Mouse (Mus musculus) embryonic facial prominence, embryonic 10.5 days (tissue): ENCODE data around the gene Gm7361. TPM values are rescaled to one million over a fixed set of nuclear protein-coding genes. Genes with fewer than 3 reads are reported as not detected.
"Not testable (repeated sequence)": the region's sequence is repeated elsewhere in the genome, so short reads cannot be mapped to it uniquely, and the experiment has no call there.

Experiments used
- DNase-seq: peaks from one replicate; pipeline ENCODE4 v3.0.0-alpha.2; 2017; ENCODE audit warnings: low spot score
- H3K27ac ChIP-seq: fragments of 300-500 bp; sonication (generic); replicated peaks from 2 replicates; pipeline ENCODE4 v1.5.1; 2016; ENCODE audit warnings: mild to moderate bottlenecking
- H3K27me3 ChIP-seq: fragments of 300-500 bp; sonication (generic); replicated peaks from 2 replicates; pipeline ENCODE4 v1.6.1; 2016; ENCODE audit warnings: low read depth, mild to moderate bottlenecking; ENCODE audit not compliant: poor library complexity, severe bottlenecking
- H3K36me3 ChIP-seq: fragments of 300-500 bp; sonication (generic); replicated peaks from 2 replicates; pipeline ENCODE4 v1.6.1; 2016; ENCODE audit warnings: mild to moderate bottlenecking, moderate library complexity
- H3K4me1 ChIP-seq: fragments of 300-500 bp; sonication (generic); 2 replicates; pipeline ENCODE4 v1.6.1; 2016
- H3K4me3 ChIP-seq: fragments of 300-500 bp; sonication (generic); 2 replicates; pipeline ENCODE4 v1.5.1; 2016; ENCODE audit warnings: mild to moderate bottlenecking, moderate library complexity
- H3K9me3 ChIP-seq: fragments of 300-500 bp; sonication (generic); 2 replicates; pipeline ENCODE4 v1.6.1; 2016; ENCODE audit warnings: mild to moderate bottlenecking
- WGBS: fragments of 180-500 bp; shearing (Covaris S2); methylation state at CpG from one replicate; pipeline ENCODE4 v1.1.7; 2016; 5-methylcytosine and 5-hydroxymethylcytosine counted together
- polyA plus RNA-seq: library from polyadenylated mRNA; unstranded; fragments of >200 nt; fragmentation: Nextera tagmentation; extraction: Ambion mirVana; gene quantifications from 2 replicates; pipeline ENCODE4 v1.2.1, GENCODE M21; 2016

Gm7361 gene
- not detected in 2 replicates for polyA plus RNA-seq

GRCm38 (mm10) chr5:26257391-26257790, at the start of gene Gm7361:
Gene Gm7361 (plus strand): TSS chr5:26257691.
- 81% methylated on average over 3 of the region's 3 CpGs for WGBS
- H3K4me1 ChIP-seq, DNase-seq, H3K4me3 ChIP-seq, H3K9me3 ChIP-seq, H3K27me3 ChIP-seq, H3K36me3 ChIP-seq, H3K27ac ChIP-seq: not testable (repeated sequence)

- 82% methylated on average over 4 of the region's 4 CpGs for WGBS
- no peak for DNase-seq
- H3K4me1 ChIP-seq: no peaks in the 10 kb centered on the region
- no peaks in the 10 kb centered on the region for H3K27me3 ChIP-seq
- H3K27ac ChIP-seq: no peak overlapping the region
- no peaks in the 10 kb centered on the region for H3K36me3 ChIP-seq
- H3K4me3 ChIP-seq: no peak overlapping the region
- no peaks in the 10 kb centered on the region for H3K9me3 ChIP-seq
Measured at GRCm38 (mm10) chr5:26211030-26211429, 46.5 kb upstream of the Gm7361 start.

- WGBS: 96% methylated on average over 1 of the region's 1 CpGs
- Histone ChIP-seq H3K27me3 (no peaks in the 10 kb centered on the region), H3K9me3 (no peaks in the 10 kb centered on the region), H3K4me3 (no peak overlapping the region), H3K4me1 (no peaks in the 10 kb centered on the region), H3K27ac (no peak overlapping the region), H3K36me3 (no peaks in the 10 kb centered on the region)
- no peak for DNase-seq
Measured at GRCm38 (mm10) chr5:26222076-26222475, 35.4 kb upstream of the Gm7361 start.

DNA sequence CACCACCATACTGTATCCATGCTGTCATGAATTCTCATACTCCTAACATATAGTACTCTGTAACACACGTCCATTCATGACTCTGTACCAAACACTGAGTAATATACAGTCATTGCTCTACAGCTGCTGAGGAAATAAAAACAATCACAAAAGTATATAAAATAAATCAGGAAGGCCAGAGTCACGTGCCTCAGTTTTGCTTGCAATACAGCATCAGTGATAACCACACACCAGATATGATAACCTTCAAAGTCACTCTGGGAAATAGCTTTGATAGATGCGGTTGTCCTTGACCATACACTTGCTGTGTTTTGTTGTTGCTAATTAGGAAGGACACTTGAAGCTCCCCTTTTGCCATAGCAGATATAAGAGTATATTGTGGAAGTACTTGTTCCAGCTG, 9.2 kb downstream of the Gm7361 start:
- 82% methylated on average over 3 of the region's 3 CpGs for WGBS
- not testable (repeated sequence) for H3K4me3 ChIP-seq, H3K4me1 ChIP-seq, H3K27ac ChIP-seq, DNase-seq, H3K27me3 ChIP-seq, H3K36me3 ChIP-seq, H3K9me3 ChIP-seq

DNA sequence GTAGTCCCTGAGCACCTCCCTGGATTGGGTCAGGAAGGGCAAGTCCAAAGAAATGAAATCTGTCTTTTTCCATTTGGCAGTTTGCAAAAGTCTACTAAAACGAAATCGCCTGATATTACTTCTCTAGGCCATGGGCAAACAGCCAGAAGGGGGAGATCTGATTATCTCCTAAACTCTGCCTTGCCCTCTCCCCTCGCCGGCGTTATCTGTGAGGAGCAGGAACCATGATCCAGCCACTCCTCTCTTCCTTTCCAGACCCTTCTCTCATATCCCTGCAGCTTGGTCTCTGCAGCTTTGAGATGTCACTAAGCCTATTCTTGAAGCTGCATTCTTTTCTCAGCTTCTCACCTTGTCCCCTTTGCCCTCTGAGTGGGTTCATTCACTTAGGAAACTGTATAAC, 22.9 kb downstream of the Gm7361 start:
- DNase-seq: no peak
- no peaks in the 10 kb centered on the region for H3K4me1 ChIP-seq
- no peak overlapping the region for H3K27ac ChIP-seq
- no peaks in the 10 kb centered on the region for H3K36me3 ChIP-seq
- H3K27me3 ChIP-seq: no peaks in the 10 kb centered on the region
- no peaks in the 10 kb centered on the region for H3K9me3 ChIP-seq
- WGBS: 74% methylated on average over 5 of the region's 5 CpGs
- H3K4me3 ChIP-seq: no peak overlapping the region

- Histone ChIP-seq H3K27me3 (no peaks in the 10 kb centered on the region), H3K36me3 (no peaks in the 10 kb centered on the region), H3K9me3 (no peaks in the 10 kb centered on the region), H3K4me3 (no peak overlapping the region), H3K4me1 (no peaks in the 10 kb centered on the region), H3K27ac (no peak overlapping the region)
- no peak for DNase-seq
- WGBS: 88% methylated on average over 1 of the region's 1 CpGs
Measured at GRCm38 (mm10) chr5:26281717-26282116, 24.2 kb downstream of the Gm7361 start.

DNA sequence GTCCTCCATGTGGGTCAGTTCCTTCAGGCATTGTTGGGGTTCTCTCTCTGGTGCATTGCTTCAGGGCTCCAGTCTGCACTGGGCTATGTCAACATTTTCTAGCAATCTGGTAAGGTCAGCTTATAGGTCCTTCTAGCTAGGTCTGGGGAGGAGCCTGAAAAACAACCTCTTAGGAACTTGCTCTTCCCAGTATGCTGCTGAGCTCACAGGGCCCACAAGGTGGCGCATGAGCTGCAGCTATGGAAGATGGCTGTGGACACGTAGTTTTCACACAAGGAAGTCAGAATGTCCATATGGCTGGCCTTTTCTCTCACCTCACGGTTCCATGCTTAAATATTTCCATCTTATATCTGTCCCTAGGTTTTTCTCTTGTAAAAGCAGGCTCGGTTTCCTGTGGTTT, 24.8 kb downstream of the Gm7361 start:
- Histone ChIP-seq H3K4me1 (no peaks in the 10 kb centered on the region), H3K9me3 (no peaks in the 10 kb centered on the region), H3K36me3 (no peaks in the 10 kb centered on the region), H3K27me3 (no peaks in the 10 kb centered on the region), H3K4me3 (no peak overlapping the region), H3K27ac (no peak overlapping the region)
- peak; percentile 75 for DNase-seq
- 7% methylated on average over 4 of the region's 4 CpGs for WGBS

- 79% methylated on average over 1 of the region's 1 CpGs for WGBS
- no peaks in the 10 kb centered on the region for H3K27me3 ChIP-seq
- no peak overlapping the region for H3K27ac ChIP-seq
- no peaks in the 10 kb centered on the region for H3K36me3 ChIP-seq
- H3K9me3 ChIP-seq: no peaks in the 10 kb centered on the region
- H3K4me1 ChIP-seq: no peaks in the 10 kb centered on the region
- no peak overlapping the region for H3K4me3 ChIP-seq
- no peak for DNase-seq
Measured at GRCm38 (mm10) chr5:26283399-26283798, 25.9 kb downstream of the Gm7361 start.

- H3K36me3 ChIP-seq: no peaks in the 10 kb centered on the region
- no peak overlapping the region for H3K27ac ChIP-seq
- H3K4me3 ChIP-seq: no peak overlapping the region
- DNase-seq: no peak
- 86% methylated on average over 1 of the region's 1 CpGs for WGBS
- no peaks in the 10 kb centered on the region for H3K4me1 ChIP-seq
- no peaks in the 10 kb centered on the region for H3K27me3 ChIP-seq
- no peaks in the 10 kb centered on the region for H3K9me3 ChIP-seq
Measured at GRCm38 (mm10) chr5:26291621-26292020, 34.1 kb downstream of the Gm7361 start.

- no peak for DNase-seq
- Histone ChIP-seq H3K4me3 (no peak overlapping the region), H3K4me1 (no peaks in the 10 kb centered on the region), H3K27me3 (no peaks in the 10 kb centered on the region), H3K27ac (no peak overlapping the region), H3K36me3 (no peaks in the 10 kb centered on the region), H3K9me3 (no peaks in the 10 kb centered on the region)
- WGBS: 74% methylated on average over 1 of the region's 1 CpGs
Measured at GRCm38 (mm10) chr5:26293258-26293657, 35.8 kb downstream of the Gm7361 start.

Other genes with a start within 250 kb of the Gm7361 start
- 0.09 TPM in 1 of 2 replicates, not detected in the other for gene Gm5862, start 234.8 kb upstream of the Gm7361 start, polyA plus RNA-seq
- 0.11 and 0.19 TPM in 2 replicates for gene Speer4a, start 218.1 kb upstream of the Gm7361 start, polyA plus RNA-seq
- not detected in 2 replicates for gene Gm7347, start 199.1 kb upstream of the Gm7361 start, polyA plus RNA-seq
- not detected in 2 replicates for gene Gm10471, start 168.4 kb upstream of the Gm7361 start, polyA plus RNA-seq
- 0.09 and 0.16 TPM in 2 replicates for gene 5031410I06Rik, start 152.3 kb upstream of the Gm7361 start, polyA plus RNA-seq
- 0.06 TPM in 1 of 2 replicates, not detected in the other for gene Gm10220, start 136.3 kb upstream of the Gm7361 start, polyA plus RNA-seq